Mouse (Mus musculus): Measurements from ENCODE around the gene Mgmt.

DNA sequence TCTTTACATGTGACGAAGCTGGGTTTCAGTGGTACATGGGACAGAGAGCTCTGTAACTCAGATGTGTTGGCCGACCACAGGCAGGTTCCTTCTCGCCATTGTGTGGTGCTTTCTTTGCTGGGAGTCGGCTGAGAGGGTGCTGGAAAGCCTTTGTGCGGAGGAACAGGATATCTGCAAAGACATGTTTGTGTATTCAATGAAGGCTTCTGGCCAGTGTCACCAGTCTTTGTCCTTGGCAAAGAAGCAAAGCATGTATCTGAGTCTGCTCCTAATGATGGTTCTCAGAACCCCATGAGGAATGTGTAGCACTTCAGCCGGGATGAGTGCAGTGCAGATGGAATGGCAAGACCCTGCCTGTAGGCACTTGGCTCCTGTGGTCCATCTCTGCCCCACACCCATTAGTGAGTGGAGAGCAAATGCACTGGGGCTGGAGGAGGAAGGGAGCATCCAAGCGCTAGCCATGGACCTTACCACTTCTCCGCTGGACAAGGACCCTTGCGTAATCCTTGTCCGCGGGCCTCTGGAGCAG, 14.3 kb downstream of the Mgmt start:
- TF ChIP-seq CTCF (IDR thresholded peaks at IDR 0.05; ENCODE audit: low read depth), result no peak
- TF ChIP-seq EP300 (IDR thresholded peaks at IDR 0.05; ENCODE audit: low read depth), result no peak
